Mouse (Mus musculus): ENCODE measurements around the gene Krtcap2. TPM values are rescaled to one million over a fixed set of nuclear protein-coding genes. Genes with fewer than 3 reads are reported as not detected.

Gene Krtcap2
- total RNA-seq, 2 experiments from 2014 or later = 114 to 139 TPM

- DNase-seq = peak; percentile 92
These were observed 715 bp downstream of the Krtcap2 start, which contains the start of gene Trim46 for GRCm38 (mm10) chr3:89246261-89247100. Gene Trim46, minus strand, starts transcription at chr3:89246309.

DNA sequence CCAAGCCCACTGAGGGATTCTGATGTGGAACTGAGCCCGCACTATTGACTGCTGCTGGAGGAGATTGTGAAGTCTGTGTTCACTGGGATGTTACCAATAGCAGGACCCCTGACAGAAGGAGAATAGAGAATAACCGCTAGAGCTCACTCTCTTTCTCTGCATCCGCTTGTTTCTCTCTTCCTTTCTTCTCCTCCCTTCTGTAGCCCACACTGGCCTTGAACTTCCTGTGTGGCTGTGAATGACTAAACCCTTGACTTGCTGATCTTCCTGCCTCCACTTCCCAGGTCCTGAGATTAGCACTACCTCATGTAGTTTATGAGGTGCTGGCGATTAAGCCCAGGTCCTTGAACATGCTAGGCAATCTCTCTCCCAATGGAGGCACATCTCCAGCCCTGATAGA lies 1.7 kb downstream of the Krtcap2 start:
- DNase-seq = no peak

DNA sequence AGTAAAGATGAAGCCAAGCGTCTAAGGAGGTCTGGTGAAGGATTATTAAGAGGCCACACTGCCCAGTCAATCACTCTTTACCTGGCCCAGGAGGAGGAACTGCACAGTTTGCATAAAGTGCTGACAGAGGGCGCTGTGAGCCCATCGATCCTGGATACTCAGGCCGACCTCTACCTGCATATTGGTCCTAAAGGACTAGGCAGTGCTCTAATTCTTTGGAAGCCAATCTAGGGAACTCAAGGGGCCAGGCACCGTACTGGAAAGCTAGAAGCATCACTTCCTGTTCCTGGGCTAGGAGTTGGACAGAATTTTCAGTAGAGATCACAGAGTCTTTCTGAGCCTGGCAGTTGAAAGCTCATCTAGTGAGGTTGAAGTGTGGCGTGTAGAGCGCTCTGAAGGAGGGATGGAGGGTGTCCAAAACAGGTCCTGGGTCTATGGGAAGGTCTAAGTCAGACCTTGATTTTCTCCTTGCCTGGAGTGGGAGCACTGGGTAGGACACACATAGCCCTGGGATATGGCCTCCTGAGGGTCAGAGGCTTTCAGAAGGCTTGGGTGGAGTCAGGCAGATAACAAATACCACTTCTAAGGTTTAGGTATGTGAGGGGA lies 4.8 kb downstream of the Krtcap2 start:
- peak; percentile 69 to 77 for DNase-seq

DNA sequence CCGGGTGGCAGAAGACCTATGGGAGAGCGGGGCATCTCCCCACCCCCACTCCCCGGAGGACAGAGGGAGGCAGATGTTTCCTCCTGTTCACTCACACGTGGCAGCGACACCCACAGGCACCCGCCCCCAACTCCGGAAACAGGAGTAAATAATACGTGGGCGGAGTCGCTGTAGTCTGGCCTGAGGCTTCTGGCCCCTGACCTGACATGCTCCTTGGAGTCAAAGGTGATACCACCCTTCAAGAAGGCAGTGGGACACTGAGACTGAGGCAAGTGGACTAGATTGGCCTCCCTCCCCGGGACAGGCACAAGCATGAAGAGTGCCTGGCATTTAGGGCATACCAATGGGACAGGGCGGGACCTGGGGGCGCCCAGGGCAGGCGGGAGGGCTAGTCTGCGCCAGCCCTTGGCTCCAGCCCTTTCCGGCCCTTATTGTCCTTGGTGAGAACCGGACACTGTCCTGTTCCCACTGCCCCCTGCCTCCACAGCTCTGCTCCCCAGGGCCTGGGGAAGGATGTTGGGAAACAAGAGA lies 5.7 kb downstream of the Krtcap2 start:
- DNase-seq = peak; percentile 52 to 77

GRCm38 (mm10) chr3:89254994-89255393 lies 9.2 kb downstream of the Krtcap2 start:
- no peak for DNase-seq

DNA sequence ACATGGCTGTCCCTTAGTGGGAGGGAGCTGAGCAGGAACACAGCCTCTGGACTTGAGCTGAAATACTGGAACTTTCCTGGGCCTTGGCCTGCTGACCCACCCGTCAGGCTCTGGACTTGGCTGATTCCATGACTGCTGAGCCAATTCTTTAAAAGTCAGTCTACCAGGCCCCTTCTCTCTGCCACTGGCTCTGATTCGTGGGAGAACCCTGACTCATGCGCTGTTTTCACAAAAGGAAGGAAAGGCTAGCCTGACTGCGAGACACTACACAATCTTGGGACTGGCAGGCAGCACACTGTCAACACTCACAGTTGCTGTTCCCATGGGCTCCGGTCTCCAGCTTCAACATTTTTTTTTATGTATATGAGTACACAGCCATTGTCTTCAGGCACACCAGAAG lies 10.4 kb downstream of the Krtcap2 start:
- no peak for DNase-seq

DNA sequence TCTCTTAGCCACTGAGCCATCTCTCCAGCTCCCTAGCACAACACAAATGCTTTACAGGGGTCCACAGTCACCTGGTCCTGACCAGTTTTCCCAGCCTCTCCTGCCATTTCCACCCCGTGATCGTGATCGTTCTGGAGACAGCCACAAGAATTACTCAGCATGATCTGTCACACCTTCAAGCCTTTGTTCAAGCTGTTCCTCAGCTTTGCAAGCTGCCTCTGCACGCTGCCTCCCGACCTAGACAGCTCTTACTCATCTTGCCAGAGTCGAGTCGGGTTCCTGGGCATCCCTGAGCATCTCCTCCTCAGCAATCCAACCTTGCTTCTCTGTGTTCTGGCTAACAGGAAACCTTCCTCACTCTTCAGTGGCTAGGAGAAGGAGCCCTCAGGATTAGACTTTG lies 13.3 kb downstream of the Krtcap2 start, which contains the start of gene Dpm3:
TSS of gene Dpm3 (plus strand) at position 283 of the 400 bp plus-strand sequence.
- no peak for DNase-seq

DNA sequence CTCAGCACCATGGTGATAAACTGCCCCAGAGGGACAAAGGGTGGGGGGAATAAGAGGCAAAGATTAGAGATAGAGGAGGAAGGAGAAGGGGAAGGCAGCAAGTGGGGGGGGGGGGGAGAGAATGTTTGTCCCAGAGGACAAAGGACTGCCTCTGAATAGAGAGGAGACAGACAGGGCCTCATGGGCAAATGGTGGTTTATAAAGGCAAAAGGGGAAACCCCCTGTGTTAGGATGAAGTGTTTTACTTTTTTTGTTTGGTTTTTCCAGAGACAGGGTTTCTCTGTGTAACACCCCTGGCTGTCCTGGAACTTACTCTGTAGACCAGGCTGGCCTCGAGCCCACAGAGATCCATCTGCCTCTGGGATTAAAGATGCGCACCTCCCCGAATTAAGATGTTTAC lies 14.4 kb downstream of the Krtcap2 start:
- no peak for DNase-seq

DNA sequence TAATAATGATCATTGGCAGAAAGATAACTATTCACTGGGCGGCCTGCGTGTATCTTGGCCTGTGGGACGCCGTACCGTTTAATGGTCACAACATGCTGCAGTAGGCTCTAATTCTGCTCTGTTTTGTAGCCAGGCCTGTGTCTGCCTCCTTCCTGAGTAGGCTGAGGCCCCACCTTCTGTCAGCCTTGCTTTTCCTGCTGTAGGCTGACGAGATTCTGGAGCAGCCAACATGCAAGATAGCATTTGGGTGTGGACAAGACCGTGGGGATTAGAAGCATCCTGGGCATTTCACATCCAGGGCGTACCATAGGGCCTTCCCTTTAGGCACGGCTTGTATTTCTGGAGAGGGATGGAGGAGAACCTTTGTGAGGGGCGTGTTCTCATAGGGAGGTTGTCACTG lies 16.7 kb downstream of the Krtcap2 start:
- DNase-seq = peak in 1 of 2 experiments; percentile 23

GRCm38 (mm10) chr3:89266439-89266893 lies 20.7 kb downstream of the Krtcap2 start:
- DNase-seq = peak; percentile 81 to 84

GRCm38 (mm10) chr3:89268916-89269315 lies 23.1 kb downstream of the Krtcap2 start:
- DNase-seq = no peak

- DNase-seq = peak; percentile 94 to 95
These were observed 24.4 kb downstream of the Krtcap2 start, which contains the start of gene Slc50a1 for GRCm38 (mm10) chr3:89270051-89270755. Gene Slc50a1, minus strand, starts transcription at chr3:89270570.

GRCm38 (mm10) chr3:89270891-89271290 lies 25.1 kb downstream of the Krtcap2 start:
- DNase-seq = peak; percentile 76 to 81

DNA sequence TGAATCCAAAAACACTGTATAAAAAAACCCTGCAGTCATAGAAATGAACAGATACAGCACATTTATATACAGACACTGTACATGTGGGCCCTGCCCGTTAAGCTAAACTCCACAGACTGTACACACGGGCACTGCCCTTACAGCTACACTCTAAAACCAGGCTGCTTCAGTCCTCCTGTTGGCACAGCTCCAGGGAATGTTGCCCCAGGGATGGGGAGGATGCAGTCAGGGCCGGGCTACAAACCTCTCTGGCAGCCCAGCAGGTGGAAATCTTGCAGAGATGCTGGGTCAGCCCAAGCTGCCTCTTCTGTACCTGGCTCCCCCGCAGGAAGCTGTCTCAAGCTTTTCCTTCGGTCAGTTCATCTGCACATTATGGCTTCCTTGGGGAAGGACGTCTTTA lies 26.0 kb downstream of the Krtcap2 start:
- no peak for DNase-seq

DNA sequence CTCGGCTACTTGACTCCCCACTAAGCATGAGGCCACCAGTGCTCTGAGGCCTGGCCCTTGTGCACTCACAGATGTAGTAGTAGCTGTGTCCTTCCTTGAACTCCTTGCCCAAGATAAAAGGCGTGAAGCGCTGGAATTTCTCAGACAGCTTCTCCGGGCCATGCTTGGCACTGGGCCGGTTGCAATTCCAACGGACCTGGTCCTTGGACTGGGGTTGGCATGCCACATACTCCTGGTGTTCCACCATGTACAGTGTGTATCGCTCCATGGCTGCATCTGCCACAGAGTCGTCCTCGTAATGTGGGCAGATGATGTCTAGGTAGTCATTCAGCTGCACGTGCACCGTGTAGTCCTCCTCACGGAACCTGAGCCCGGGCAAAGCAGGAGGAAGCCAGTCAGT lies 30.3 kb downstream of the Krtcap2 start:
- no peak for DNase-seq

DNA sequence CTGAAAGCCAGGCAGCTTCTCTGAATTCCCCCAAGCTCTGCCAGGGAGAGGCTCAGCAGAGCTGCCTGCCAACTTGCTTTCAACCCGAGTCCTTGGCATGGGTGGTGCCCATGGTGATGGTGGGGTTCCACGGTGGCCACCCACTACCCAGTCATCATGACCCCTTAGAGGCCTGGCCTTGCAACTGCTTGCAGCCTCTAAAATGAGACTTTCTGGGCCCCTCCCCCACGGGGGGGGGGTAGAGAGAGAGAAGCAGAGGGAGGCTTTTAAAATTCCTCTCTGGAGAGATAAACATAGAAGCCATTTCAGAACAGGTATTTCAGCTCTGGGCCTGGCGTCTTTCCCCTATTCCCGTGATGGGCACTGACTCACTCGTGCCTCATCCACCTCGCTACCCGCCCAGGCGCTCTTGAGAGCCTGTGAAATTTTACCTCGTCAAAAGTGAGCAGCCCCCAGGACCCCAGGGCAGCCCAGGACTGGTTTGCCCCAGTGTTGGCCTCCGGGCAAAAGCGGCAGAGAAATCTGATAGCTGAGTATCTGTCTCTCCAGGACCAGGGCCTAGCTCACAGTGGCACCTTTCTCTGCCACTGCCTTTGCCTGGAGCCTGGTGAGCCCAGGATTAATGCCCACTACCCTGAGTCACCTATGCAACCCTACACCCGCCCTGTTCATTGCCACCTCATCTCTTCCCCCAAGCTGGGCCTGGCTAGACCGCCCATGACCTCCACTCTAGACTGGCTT lies 31.7 kb downstream of the Krtcap2 start:
- no peak for DNase-seq

DNA sequence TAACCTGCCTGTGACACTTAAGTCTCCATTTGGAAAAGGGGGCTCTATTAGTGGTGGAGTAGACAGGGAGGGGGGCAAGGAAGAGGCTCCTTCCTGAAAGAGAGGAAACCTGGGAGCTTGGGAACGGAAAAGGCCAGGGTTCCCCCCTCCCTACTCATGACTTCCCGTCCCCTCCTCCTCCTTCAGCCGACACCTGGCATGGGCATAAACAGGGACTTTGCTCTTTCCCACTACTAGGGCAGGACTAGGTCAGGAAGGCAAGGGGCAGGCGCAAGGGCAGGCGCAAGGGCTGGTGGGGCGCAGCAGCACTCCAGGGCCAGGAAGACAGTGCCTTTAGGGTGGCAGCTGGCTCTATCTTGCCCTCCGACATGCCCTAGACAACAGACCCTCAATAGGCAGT lies 32.3 kb downstream of the Krtcap2 start:
- peak; percentile 41 to 65 for DNase-seq

DNA sequence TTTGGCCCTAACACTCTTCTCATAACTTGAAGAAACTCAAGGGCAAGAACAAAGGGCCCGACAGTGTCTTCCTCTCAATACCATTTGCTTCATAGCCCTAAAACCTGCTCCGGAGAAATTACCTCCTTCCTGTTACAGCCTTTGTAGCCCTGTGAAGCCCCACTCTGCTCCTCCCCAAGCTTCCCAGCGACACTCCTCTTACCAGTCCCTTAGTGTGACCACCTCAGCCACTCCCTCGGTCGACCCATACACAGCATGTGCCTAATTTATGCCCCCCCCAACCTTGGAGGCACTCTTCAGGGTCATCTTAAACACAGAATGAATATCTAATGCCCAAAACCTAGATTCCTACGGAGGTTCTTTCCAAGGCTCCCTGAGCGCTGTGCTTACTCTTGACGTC lies 32.9 kb downstream of the Krtcap2 start:
- no peak for DNase-seq

DNA sequence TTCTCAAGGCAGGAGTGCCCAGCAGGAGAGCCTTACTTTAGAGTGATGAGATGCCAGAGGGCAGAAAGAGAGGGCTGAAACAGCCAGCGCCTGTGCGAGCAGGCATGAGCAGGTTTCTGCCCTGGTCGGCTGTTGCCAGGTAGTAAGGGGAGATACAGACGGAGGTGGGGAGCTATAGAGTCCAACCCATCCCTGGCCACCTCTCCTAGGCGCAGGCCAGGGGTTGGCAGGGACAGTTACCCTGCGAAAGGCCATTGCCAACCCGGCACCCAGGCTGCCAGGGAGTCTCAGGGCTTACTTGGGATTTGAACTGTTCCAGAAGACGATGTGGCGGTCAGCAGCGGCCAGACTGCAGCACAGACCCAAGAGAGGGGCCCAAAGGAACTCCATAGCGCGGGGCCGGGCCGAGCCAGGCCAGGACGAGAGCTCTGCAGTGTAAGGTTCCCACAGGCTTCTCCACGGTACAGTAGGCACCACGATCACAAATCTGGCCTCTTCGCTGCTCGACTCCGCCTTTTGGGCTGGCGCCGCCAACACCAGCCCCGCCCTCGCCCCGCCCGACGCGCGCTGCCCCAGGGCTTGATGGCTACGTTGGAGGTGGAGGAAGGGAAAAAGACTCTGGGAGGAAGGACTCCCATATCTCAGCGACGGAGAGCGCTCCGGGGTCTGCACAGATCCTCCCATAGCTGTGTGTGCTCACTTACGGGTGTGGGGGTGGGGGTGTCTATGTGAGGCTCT lies 33.6 kb downstream of the Krtcap2 start:
- DNase-seq = peak; percentile 91 to 94

GRCm38 (mm10) chr3:89280050-89280605 lies 34.4 kb downstream of the Krtcap2 start:
- DNase-seq = no peak
